Mouse (Mus musculus) forebrain, embryonic 16.5 days (tissue): Measurements from ENCODE around the gene Ctbp1. TPM values are rescaled to one million over a fixed set of nuclear protein-coding genes. Genes with fewer than 3 reads are reported as not detected.

Experiments
- ATAC-seq: fragments of 200-750 bp; cut with Nextera tagmentation; 2 replicates; pipeline ENCODE4 v1.8.0; 2017; ENCODE audit warnings: mild to moderate bottlenecking, moderate library complexity
- H3K27ac ChIP-seq: fragments of 300-500 bp; sonication (generic); 2 replicates; pipeline ENCODE4 v1.5.1; 2014; ENCODE audit warnings: low read length, control low read depth
- H3K27me3 ChIP-seq: fragments of 300-500 bp; sonication (generic); replicated peaks from 2 replicates; pipeline ENCODE4 v1.6.1; 2014; ENCODE audit warnings: low read length; ENCODE audit not compliant: control insufficient read depth, insufficient read depth
- H3K36me3 ChIP-seq: fragments of 300-500 bp; sonication (generic); 2 replicates; pipeline ENCODE4 v1.6.1; 2014; ENCODE audit not compliant: control insufficient read depth, insufficient read depth
- H3K4me1 ChIP-seq: fragments of 300-500 bp; sonication (generic); replicated peaks from 2 replicates; pipeline ENCODE4 v1.6.1; 2014; ENCODE audit warnings: low read length; ENCODE audit not compliant: control insufficient read depth, insufficient read depth
- H3K4me2 ChIP-seq: fragments of 300-500 bp; sonication (generic); 2 replicates; pipeline ENCODE4 v1.6.1; 2014; ENCODE audit warnings: mild to moderate bottlenecking, low read length, control low read depth
- H3K4me3 ChIP-seq: fragments of 300-500 bp; sonication (generic); replicated peaks from 2 replicates; pipeline ENCODE4 v1.5.1; 2014; ENCODE audit warnings: mild to moderate bottlenecking, low read length, control low read depth
- H3K9ac ChIP-seq: fragments of 300-500 bp; sonication (generic); replicated peaks from 2 replicates; pipeline ENCODE4 v1.6.1; 2014; ENCODE audit warnings: low read depth, low read length, control low read depth
- H3K9me3 ChIP-seq: fragments of 300-500 bp; sonication (generic); 2 replicates; pipeline ENCODE4 v1.6.1; 2016; ENCODE audit warnings: low read length; ENCODE audit not compliant: control insufficient read depth
- WGBS: fragments of 180-500 bp; shearing (Covaris S2); extraction: QIAGEN DNeasy Blood & Tissue Kit; methylation state at CpG from one replicate; pipeline ENCODE4 v1.1.7; 2014; 5-methylcytosine and 5-hydroxymethylcytosine counted together
- polyA plus RNA-seq: library from polyadenylated mRNA; unstranded; fragments of >200 nt; fragmentation: Nextera tagmentation; extraction: Ambion mirVana; gene quantifications from 2 replicates; pipeline ENCODE4 v1.2.1, GENCODE M21; 2015

The Ctbp1 gene
- 496 and 540 TPM in 2 replicates for polyA plus RNA-seq

DNA sequence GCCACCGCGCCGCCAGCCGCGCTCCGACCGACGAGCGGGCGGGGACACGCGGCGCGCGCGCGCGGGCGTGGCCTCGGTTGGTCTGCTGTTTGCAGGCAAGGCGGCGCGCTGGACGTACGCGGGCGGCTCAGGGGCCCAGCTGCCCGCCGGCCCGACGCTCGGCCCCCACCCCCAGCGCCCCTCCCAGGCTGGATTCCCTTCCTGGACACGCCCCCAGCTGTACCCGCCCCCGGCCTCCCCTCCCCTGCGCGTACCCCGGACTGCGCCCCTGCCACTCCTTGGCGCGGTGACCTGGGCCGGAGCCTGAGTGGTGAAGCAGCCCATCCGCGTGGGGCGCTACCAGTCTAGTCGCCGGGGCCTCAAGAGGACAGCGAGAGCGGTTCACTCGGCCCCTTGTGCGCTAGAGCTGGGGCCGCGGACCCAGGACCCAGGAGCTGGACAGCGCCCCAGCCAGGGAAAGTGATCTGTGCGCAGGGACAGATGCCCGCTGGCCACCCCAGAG is at the start of gene Ctbp1:
Gene Ctbp1 (minus strand): TSS at position 42 of the 502 bp plus-strand sequence.
- Histone ChIP-seq H3K27me3 (no peaks in the 10 kb centered on the region), H3K4me3 (peak within 1 kb of the TSS; percentile 86), H3K4me2 (peak within 1 kb of the TSS; percentile 90), H3K36me3 (no peaks in the 10 kb centered on the region), H3K9me3 (no peaks in the 10 kb centered on the region), H3K27ac (peak within 1 kb of the TSS; percentile 99), H3K4me1 (peaks cover 38% of the 10 kb centered on the region), H3K9ac (peak within 1 kb of the TSS; percentile 89)
- peak; percentile 88 for ATAC-seq
- WGBS: under 1% methylated on average over 32 of the region's 57 CpGs

DNA sequence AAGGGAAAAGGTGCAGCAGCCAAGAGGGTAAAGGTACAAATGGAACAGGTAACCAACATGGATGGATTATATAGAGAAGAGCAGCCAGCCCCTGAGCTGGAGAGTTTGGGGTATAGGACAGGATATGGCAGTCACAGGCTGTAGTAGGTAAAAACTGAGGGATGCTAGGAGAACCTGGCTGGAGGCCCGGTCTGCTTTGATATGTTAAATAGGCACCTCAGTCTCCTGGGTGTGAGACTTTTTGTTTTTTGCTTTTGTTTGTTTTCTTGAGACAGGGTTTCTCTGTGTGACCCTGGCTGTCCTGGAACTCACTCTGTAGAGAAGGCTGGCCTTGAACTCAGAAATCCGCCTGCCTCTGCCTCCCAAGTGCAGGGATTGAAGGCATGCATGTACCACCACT is 49.7 kb upstream of the Ctbp1 start:
- H3K9me3 ChIP-seq: 0 out of 2 replicates have a peak, but pooled peaks cover 3% of the 10 kb centered on the region
- H3K4me2 ChIP-seq: no peak overlapping the region
- H3K36me3 ChIP-seq: no peaks in the 10 kb centered on the region
- no peak overlapping the region for H3K9ac ChIP-seq
- 43% methylated on average over 2 of the region's 2 CpGs for WGBS
- H3K27ac ChIP-seq: no peak overlapping the region
- no peak overlapping the region for H3K4me3 ChIP-seq
- H3K27me3 ChIP-seq: no peaks in the 10 kb centered on the region
- no peaks in the 10 kb centered on the region for H3K4me1 ChIP-seq
- ATAC-seq: no peak

DNA sequence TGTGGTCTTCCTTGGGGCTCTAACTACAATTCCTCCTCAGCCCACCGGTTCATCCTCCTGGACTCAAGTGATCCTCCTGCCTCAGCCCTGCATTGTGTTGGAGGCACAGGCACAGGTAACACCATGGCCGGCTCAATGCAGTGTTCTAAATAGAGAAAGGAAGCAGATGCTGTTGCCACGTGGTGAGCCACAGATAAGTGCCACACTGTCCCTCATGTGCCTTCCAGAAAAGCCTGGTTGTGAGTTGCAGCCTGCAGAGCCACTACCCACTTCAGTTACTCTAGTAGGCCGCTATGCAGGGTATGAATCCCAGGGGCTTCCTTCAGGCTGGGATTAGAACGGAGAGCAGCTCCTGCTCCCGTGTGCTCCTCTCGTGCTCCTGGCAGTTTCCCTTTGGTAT is 37.4 kb upstream of the Ctbp1 start:
- no peaks in the 10 kb centered on the region for H3K4me1 ChIP-seq
- no peak for ATAC-seq
- H3K4me2 ChIP-seq: no peak overlapping the region
- 85% methylated on average over 7 of the region's 7 CpGs for WGBS
- H3K36me3 ChIP-seq: no peaks in the 10 kb centered on the region
- no peaks in the 10 kb centered on the region for H3K27me3 ChIP-seq
- no peak overlapping the region for H3K9ac ChIP-seq
- H3K27ac ChIP-seq: no peak overlapping the region
- H3K9me3 ChIP-seq: no peaks in the 10 kb centered on the region
- no peak overlapping the region for H3K4me3 ChIP-seq

DNA sequence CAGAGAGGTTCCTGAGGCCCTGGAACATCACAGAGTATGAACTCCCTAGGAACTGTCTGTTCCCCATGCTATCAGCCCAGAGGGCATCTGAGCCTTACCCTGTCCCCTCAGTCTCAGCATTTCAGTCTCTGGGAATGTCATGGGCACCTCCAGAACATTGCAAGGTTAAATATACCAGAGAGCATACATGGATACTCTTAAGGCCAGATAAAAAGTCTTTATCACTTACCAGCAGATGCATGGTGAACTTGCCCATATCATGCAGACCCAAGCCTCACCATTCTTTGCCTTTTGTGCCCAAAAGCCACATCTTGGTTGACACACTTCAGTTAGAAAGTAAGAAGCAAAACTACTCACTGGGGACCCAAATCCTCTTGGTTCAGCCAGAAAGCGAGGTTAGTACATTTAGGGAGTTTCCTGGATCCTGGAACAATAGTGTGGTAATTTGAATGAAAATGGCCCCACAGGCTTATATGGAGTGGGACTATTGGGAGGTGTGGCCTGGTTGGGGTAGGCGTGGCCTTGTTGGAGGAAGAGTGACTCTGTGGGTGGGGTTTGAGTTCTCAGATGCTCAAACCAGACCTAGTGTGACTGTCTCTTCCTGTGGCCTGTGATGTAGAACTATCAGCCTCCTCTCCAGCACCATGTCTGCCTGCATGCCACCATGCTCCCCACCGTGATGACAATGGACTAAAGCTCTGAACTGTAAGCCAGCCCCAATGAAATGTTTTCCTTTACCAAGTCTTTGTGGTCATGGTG is 36.1 kb upstream of the Ctbp1 start:
- no peak overlapping the region for H3K4me3 ChIP-seq
- no peaks in the 10 kb centered on the region for H3K36me3 ChIP-seq
- no peaks in the 10 kb centered on the region for H3K4me1 ChIP-seq
- H3K27me3 ChIP-seq: no peaks in the 10 kb centered on the region
- no peak overlapping the region for H3K9ac ChIP-seq
- 53% methylated on average over 3 of the region's 3 CpGs for WGBS
- no peaks in the 10 kb centered on the region for H3K9me3 ChIP-seq
- no peak overlapping the region for H3K27ac ChIP-seq
- ATAC-seq: no peak
- H3K4me2 ChIP-seq: no peak overlapping the region

DNA sequence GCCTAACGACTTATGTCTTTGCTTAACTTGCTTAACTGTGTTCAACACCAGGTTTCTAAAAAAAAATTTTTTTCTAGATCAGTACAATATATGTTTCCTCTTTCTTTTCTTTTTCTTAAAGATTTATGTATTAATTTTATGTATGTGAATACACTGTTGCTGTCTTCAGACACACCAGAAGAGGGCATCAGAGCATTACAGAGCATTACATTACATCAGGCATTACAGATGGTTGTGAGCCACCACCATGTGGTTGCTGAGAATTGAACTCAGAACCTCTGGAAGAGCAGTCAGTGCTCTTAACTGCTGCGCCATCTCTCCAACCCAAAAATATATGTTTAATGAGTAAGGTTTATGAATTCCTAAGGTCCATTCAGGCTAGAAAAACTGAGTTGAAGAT is 27.0 kb upstream of the Ctbp1 start:
- 82% methylated on average over 2 of the region's 2 CpGs for WGBS

DNA sequence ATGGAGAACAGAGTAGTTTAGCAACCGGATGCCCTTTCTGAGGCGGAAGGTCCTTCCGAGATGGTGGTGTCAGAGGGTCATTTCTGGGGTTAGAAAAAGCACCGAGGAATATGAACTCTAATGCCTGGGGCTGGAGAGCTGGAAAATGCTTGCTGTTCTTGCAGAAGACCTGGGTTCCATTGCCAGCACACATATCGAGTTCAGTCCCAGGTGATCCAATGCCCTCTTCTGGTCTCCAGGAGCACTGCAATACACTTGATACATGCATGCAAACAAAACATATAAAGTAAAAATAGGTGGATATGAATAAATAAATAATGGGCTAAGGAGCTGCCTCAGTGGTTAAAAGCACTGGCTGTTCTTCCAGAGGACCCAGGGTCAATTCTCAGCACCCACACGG is 22.4 kb upstream of the Ctbp1 start:
- H3K9me3 ChIP-seq: no peaks in the 10 kb centered on the region
- H3K27me3 ChIP-seq: no peaks in the 10 kb centered on the region
- H3K4me1 ChIP-seq: no peaks in the 10 kb centered on the region
- no peak overlapping the region for H3K27ac ChIP-seq
- no peak overlapping the region for H3K4me2 ChIP-seq
- H3K9ac ChIP-seq: no peak overlapping the region
- H3K36me3 ChIP-seq: no peaks in the 10 kb centered on the region
- 77% methylated on average over 6 of the region's 6 CpGs for WGBS
- no peak overlapping the region for H3K4me3 ChIP-seq
- no peak for ATAC-seq

More for the DNA sequence above, 27.0 kb upstream of the Ctbp1 start:
- no peak overlapping the region for H3K9ac ChIP-seq
- H3K9me3 ChIP-seq: no peaks in the 10 kb centered on the region
- no peak for ATAC-seq
- no peaks in the 10 kb centered on the region for H3K36me3 ChIP-seq
- H3K4me1 ChIP-seq: no peaks in the 10 kb centered on the region
- no peak overlapping the region for H3K4me3 ChIP-seq
- no peak overlapping the region for H3K4me2 ChIP-seq
- H3K27me3 ChIP-seq: no peaks in the 10 kb centered on the region
- H3K27ac ChIP-seq: no peak overlapping the region

DNA sequence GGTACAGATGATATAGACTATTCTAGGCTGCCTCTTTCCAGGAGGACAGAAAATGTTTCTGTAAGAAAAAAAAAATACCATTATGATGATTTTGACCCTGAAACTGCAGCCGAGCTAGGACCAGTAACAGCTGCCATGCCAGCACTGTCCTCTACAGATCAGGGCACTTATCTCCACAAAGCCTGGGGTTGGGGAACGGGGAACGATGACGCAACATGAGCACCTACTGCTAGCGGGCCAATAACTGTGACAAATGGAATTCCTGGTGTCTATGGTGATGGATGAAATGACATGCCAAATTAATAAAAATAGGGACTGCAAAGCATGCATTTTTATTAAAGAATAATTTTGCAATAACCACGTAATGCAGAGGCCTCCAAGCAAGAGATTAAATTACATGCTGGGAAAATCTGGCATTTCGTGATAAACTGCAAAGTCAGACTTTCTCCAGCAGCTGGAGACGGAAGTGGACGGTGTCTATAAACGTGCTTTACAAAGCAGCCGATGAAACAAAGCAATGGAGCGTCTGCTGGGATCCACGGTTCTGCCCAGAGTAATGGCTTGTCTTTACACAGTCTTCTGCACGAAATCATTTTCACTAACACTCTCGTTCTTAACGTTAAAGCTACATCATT is 19.1 kb upstream of the Ctbp1 start:
- Histone ChIP-seq H3K4me2 (no peak overlapping the region), H3K27ac (no peak overlapping the region), H3K9me3 (no peaks in the 10 kb centered on the region), H3K4me1 (no peaks in the 10 kb centered on the region), H3K27me3 (no peaks in the 10 kb centered on the region), H3K4me3 (no peak overlapping the region), H3K9ac (no peak overlapping the region), H3K36me3 (no peaks in the 10 kb centered on the region)
- WGBS: 68% methylated on average over 16 of the region's 16 CpGs
- ATAC-seq: no peak

DNA sequence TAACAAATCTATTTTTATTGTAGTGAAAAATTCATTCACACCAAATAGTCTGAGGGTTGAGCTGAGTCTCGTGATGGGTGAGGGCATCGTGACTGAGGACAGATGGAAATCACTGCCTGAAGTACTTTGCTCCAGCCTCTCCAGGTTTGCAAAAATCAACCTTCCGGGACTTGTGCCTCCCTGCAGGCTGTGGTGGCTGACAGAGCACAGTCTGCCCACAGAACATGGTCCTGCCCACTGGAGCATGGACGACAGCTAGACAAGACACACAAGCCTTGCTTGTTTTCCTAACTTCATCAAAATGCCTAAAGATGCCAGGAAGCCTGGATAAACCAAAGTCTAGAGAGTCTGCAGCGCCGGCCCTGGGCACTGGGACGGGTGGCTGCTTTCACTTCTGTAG is 9.2 kb upstream of the Ctbp1 start:
- Histone ChIP-seq H3K4me3 (no peak overlapping the region), H3K4me1 (no peaks in the 10 kb centered on the region), H3K27me3 (no peaks in the 10 kb centered on the region), H3K9ac (no peak overlapping the region), H3K4me2 (no peak overlapping the region), H3K36me3 (no peaks in the 10 kb centered on the region), H3K27ac (no peak overlapping the region), H3K9me3 (no peaks in the 10 kb centered on the region)
- ATAC-seq: no peak
- WGBS: 75% methylated on average over 7 of the region's 7 CpGs

DNA sequence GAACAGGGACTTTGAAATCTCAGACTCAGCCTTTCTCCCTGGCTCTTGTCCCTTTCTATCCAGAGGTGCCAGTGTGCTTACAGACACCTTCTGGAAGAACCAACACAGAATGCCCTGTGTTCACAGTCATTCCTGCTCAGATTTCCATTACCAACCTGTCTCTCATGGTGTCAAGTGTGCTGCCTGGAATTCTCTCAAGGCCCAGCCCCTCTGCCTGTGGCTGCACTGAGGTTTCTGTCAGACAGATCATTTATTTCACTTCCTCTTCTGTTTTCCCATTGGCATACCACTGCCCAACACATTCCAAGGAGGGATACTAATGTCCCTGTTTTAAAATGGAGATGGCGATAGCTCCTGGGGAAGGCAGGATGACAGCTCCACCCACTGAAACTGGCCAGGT is 6.6 kb upstream of the Ctbp1 start:
- Histone ChIP-seq H3K9me3 (no peaks in the 10 kb centered on the region), H3K36me3 (no peaks in the 10 kb centered on the region), H3K27me3 (no peaks in the 10 kb centered on the region), H3K9ac (no peak overlapping the region), H3K4me1 (no peaks in the 10 kb centered on the region), H3K4me2 (no peak overlapping the region), H3K27ac (no peak overlapping the region), H3K4me3 (no peak overlapping the region)
- ATAC-seq: no peak
- 75% methylated on average over 1 of the region's 1 CpGs for WGBS
